Mouse (Mus musculus) neutrophil, adult 5-6 weeks (primary cell): ENCODE data around the gene Rack1. TPM values are rescaled to one million over a fixed set of nuclear protein-coding genes. Genes with fewer than 3 reads are reported as not detected.
"Not testable (repeated sequence)": the region's sequence is repeated elsewhere in the genome, so short reads cannot be mapped to it uniquely, and the experiment has no call there.

Experiments used
- ATAC-seq: fragments of 151-379, 151-347 bp; 2 replicates; pipeline ENCODE4 v1.8.0; 2017; ENCODE audit warnings: mild to moderate bottlenecking, moderate TSS enrichment; ENCODE audit not compliant: insufficient number of reproducible peaks, poor library complexity, low FRiP score, severe bottlenecking; ENCODE audit errors: extremely low read depth
- total RNA-seq: library from RNA; stranded (forward); fragments of 200-1000 nt; gene quantifications from 2 replicates; pipeline ENCODE4 v1.2.3, GENCODE M21; 2017

Gene Rack1
- total RNA-seq, 1 experiment from 2014 or later: 779 TPM

DNA sequence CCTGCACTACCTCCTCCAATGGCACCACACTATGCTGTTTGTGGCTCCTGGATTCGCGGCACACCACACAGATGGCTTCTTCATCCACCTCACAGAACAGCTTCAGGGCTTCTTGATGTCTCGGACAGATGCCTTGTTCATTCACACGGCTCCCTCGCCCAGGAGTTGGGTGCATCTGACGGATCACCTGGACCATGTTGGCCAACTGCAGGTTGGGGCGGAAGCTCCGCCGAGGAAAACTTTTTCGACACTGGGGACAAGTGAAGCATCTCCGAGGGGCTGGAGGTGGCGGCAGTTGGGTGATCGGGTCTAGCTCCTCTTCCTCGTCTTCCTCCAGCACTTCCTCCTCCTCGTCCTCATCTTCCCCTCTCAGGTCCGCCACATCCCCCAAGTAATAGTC, 15.7 kb downstream of the Rack1 start:
- no peak for ATAC-seq

GRCm38 (mm10) chr11:48816281-48816781, 16.2 kb downstream of the Rack1 start:
- ATAC-seq: no peak

GRCm38 (mm10) chr11:48816800-48817665, 16.9 kb downstream of the Rack1 start, which contains the start of gene Trim41:
TSS of gene Trim41 (minus strand) at chr11:48817353.
- ATAC-seq: peak; percentile 79

DNA sequence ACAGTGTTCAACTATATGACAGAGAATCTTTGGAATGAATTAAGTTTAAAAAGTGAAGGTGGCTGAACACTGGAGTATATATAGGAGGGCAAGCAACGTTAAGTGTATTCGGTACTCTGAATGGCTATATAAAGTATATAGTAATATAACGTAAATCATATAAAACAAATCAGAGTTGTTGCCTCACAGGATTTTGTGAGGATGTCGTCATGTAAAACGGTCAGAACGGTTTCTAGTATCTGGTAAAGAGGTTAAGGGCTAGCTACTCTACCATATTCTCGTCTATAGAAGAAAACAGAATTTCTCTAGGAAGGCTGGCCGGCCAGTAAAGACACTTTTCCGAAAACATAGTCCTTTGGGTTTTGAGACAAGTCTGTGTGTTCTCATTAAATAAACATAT, 17.7 kb downstream of the Rack1 start:
- no peak for ATAC-seq

- peak; percentile 45 for ATAC-seq
Observed at GRCm38 (mm10) chr11:48818346-48818745, 18.2 kb downstream of the Rack1 start.

DNA sequence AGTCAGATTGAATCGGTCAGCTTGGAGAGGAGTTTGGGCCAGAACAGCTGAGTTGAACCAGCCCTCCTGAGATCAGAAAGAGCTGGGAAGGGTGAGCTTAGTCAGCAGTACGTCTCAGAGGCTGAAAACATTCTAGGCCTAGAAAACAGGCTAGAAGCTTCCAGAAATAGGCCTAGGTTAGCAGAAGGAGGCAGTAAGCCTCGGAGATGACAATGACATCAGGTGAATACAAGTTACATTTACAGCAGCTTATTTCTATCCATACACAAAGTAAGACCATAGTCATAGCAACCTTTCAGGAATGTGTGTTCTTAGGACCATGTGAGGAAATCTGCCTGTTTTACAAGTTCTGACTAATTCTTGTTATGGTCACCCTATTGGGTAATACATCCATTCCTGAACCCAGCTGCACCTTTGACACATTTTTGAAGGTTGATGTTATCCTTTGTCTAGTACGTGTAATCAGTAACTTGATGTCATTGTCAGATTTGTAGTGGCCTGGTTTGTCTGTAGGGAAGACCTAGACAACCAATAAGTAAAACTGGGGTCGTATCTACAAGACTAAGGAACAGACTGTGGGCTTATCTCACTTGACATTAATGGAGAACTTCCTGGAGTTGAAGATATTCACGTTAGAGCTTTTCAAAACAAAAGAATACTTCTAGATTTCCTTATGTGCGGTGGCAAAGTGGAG, 19.6 kb downstream of the Rack1 start:
- ATAC-seq: no peak

- ATAC-seq: no peak
Observed at GRCm38 (mm10) chr11:48820308-48820674, 20.2 kb downstream of the Rack1 start.

GRCm38 (mm10) chr11:48821299-48821698, 21.2 kb downstream of the Rack1 start:
- ATAC-seq: not testable (repeated sequence)

DNA sequence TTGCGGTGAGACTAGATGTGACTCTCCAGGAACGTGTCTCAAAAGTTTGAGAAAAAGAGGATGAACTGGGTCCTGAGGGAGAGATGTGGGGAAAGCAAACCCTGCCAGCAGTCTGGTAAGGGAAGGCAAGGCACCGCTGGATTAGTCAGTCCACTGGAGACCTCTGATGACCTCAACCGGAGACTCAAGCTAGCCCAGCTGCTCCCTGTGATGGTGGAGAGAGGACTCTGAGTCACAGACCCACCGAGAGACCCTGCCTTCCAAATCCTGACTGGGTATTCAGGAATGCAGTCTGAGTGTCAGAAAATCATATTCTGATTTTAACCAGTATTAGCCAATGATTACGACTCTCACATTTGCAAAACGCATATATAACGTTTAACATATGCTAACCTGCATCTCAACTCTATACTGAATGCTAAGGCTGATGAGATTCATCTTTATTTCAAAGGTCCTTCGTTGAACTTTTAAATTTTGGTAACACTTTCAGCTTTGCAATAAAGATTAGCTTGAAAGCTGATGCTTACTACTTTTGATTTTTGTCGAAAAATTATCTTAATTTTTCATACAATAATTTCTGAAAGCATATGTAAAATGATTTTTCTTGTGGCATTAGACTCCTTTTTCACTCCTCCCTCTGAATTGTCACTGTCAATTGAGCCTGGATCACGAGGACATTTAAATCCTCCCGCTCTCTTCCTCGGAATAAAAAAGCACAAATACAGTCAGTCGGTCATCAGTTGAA, 22.8 kb downstream of the Rack1 start:
- no peak for ATAC-seq

DNA sequence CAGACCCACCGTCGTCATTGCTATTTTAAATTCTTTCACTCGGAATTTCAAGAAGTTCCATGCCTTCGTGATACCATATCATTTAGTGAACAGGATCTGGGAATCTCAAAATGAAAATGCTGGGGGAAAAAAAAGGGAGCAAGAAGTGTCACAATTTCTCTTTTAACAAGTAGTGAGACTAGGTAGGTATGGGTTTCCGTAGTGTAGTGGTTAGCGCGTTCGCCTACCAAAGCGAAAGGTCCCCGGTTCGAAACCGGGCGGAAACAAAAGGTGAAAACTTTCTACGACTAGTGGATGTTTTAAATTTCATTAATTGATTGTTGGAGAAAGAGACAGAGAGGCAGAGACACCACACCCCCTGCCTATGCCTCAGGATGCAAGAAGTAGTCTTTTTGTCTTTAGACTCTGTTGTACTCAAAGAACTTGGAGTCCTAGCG, 23.4 kb downstream of the Rack1 start:
- peak; percentile 77 for ATAC-seq

GRCm38 (mm10) chr11:48824311-48824830, 24.2 kb downstream of the Rack1 start:
- ATAC-seq: no peak

DNA sequence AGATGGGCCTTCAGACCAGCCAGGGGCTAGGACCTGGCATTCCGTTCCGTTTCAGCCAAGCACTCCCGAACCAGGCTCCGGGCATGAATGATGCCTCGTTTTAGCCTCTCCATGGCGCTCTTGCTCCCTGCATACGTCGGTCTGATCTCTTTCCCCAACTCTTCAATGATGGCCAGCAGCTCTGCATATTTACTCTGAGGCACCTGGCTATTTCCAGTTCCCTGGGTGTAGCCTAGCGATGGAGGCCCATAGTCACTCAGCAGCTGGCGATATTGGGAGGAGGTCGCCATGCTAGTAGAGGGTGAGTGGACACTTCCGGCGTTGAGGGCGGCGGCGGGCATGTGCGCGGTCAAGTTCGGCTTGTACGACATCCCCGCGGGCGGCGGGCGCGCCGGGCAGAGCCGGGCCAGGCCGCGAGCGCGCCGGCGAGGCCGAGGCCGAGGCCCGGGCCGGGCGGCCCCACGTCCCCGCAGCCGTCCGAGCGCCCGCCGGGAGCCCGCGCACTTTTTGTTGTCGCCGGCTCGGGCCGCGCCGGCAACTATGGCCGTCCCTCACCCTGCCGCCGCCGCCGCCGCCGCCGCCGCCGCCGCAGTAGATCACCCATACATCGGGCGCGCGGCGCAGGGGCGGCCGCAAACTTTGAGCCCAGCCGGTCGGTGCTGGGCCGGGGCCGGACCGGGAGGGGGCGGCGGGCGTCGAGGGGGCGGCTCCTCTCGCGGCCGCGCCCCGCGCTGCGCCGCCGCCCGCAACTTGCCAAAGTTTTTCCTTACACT, 26.0 kb downstream of the Rack1 start, which contains the start of the genes Trim7 and Gm12184:
Trim7 (plus strand) TSS at position 162 of the 773 bp plus-strand sequence.
Gm12184 (minus strand) TSS at position 677 of the 773 bp plus-strand sequence.
- peak; percentile 14; the same call in 1 of the 2 replicates for ATAC-seq

DNA sequence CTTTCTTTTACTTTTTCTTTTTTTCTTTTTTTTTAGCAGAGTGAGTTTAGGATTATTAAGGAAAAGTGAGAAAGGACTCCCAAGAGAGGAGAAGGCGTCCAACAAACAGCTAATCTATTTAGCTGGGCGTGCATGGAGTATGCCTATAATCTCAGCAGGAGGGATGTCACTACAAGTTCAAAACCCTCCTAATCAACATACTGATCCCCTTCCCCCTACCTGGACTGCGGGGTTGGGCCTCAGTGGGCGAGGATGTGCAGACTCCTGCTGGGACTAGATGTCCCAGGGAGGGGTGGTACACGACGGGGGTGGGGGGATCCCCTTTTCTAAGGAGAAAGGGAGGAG, 26.6 kb downstream of the Rack1 start:
- no peak for ATAC-seq

DNA sequence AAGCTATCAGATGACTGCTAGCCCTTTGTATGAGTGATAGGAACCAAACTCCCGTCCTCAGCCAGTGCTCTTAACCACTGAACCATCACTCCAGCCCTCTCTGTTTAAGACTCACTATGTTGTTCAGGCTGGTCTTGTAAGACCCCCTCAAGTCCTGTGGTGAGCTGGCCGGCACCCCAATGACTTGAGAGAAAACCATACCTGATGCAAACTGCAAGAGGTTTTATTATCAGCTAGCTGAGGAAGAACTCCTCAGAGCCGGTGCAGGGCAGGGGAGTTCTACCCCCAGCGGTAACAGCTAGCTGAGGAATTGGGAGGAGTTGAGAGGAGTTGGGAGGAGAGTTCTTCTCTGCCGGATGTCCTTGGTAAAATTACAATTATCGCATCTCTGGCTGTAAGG, 27.8 kb downstream of the Rack1 start:
- ATAC-seq: no peak

DNA sequence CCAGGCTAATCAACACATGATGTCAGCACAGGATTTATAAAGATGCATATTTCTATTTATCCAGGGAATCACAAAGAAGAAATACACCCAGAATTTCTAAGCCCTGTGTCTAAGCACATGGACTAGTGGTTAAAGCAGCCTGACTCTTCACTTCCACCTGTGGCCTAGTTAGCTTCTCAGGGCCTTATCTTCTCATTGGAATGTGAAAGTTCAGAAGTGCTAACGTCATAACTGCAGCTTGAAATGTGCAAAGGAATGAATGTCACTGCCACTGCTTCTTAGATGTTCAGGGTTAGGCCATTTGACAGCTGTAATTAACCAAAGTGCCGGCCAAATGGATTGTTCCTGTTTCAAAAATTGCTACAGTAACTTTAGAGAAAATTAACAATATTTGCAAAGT, 30.1 kb downstream of the Rack1 start:
- no peak for ATAC-seq

GRCm38 (mm10) chr11:48831273-48831672, 31.1 kb downstream of the Rack1 start:
- no peak for ATAC-seq

DNA sequence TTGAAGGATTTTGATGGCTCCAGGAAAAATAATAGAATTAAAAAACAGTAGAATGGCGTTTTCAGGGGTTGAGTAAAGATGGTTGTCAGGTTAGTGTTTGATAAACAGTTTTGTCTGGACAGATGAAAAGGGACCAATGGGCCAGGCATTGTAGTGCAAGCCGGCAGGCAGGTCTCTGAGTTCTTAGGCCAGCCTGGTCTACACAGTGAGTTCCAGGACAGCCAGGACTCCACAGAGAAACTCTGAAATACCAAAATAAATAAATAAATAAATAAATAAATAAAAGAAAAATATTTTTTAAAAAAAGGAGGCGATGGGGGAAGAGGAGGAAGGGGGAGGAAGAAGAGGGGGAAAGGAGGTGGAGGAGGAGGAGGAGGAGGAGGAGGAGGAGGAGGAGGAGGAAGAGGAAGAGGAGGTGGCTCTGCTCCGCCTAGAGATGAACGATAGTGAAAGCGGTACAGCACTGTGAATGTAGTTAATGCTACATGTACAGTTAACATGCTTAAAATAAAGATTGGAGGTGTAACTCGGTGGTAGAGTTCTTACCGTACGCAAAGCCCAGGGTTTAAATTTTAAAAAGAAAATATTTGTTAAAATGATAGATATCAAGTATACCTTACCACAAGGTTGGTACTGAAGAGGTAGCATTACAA, 33.1 kb downstream of the Rack1 start:
- no peak for ATAC-seq
